ENCODE assay signal across 8 mouse cellular contexts in genomic region chr6:43337491-43337961, GRCm38 (mm10). TPM values are rescaled to one million over a fixed set of nuclear protein-coding genes. Genes with fewer than 3 reads are reported as not detected.
A peak's percentile ranks its signal among the peaks of the same experiment; 100 is the strongest.
DNase-seq lines count a peak whose midpoint lies in the region; ATAC-seq and TF ChIP-seq lines count a peak whose summit lies in the region.

No protein-coding gene starts in this region.

- H3K4me2 ChIP-seq in heart, embryonic 16.5 days (ENCODE audit: low read depth, low read length) = peak overlapping the region; percentile 43
- H3K4me2 ChIP-seq in stomach, postnatal 0 days (replicated peaks; ENCODE audit: low read depth) = no peak overlapping the region

- peak overlapping the region; percentile 61 for H3K27ac ChIP-seq in heart, embryonic 16.5 days (ENCODE audit: low read length)
- H3K27ac ChIP-seq in stomach, postnatal 0 days (replicated peaks) = no peak overlapping the region

- intact Hi-C loops in left cerebral cortex, postnatal 14 days (cut with DNase I) = no loop called here

- peak; percentile 94 for ATAC-seq in heart, embryonic 16.5 days (replicated peaks; ENCODE audit: extremely low read depth, insufficient read depth, low FRiP score)
- peak; percentile 98 for ATAC-seq in stomach, postnatal 0 days (ENCODE audit: low FRiP score, low TSS enrichment)
- ATAC-seq in monocyte, adult 5-6 weeks (replicated peaks; ENCODE audit: insufficient number of reproducible peaks, low FRiP score, low TSS enrichment, poor library complexity, severe bottlenecking) = no peak

- peak; percentile 54 for DNase-seq in urinary bladder, postnatal 14 days (ENCODE audit: low spot score)
- no peak for DNase-seq in urinary bladder, adult 2 months (ENCODE audit: low spot score)
- peak; percentile 21 to 47 for DNase-seq in kidney, postnatal 4 days
- DNase-seq in stomach, postnatal 0 days (ENCODE audit: low spot score) = peak; percentile 73
- no peak for DNase-seq in spleen, postnatal 14 days (ENCODE audit: low spot score in 2 of 2)
- DNase-seq in left cerebral cortex, postnatal 14 days (ENCODE audit: low spot score in 2 of 2) = no peak

- no peaks in the 10 kb centered on the region for H3K27me3 ChIP-seq in heart, embryonic 16.5 days (ENCODE audit: control insufficient read depth, insufficient read depth, low read length)
- no peaks in the 10 kb centered on the region for H3K27me3 ChIP-seq in stomach, postnatal 0 days (ENCODE audit: control insufficient read depth, insufficient read depth, low read length)

- TF ChIP-seq CTCF in stomach, postnatal 0 days (IDR thresholded peaks at IDR 0.05; ENCODE audit: low read depth) = no peak

- 20% methylated on average over 10 of the region's 10 CpGs for WGBS in heart, embryonic 16.5 days
- 22% methylated on average over 10 of the region's 10 CpGs for WGBS in stomach, postnatal 0 days

- TF ChIP-seq EP300 in stomach, postnatal 0 days (optimal IDR thresholded peaks at IDR 0.05) = no peak

- no peak overlapping the region for H3K9ac ChIP-seq in heart, embryonic 16.5 days (ENCODE audit: low read length)
- no peak overlapping the region for H3K9ac ChIP-seq in stomach, postnatal 0 days (ENCODE audit: low read length)

- H3K9me3 ChIP-seq in heart, embryonic 16.5 days (replicated peaks; ENCODE audit: control insufficient read depth, low read length) = no peaks in the 10 kb centered on the region
- no peaks in the 10 kb centered on the region for H3K9me3 ChIP-seq in stomach, postnatal 0 days (ENCODE audit: control insufficient read depth, low read length)

- no peaks in the 10 kb centered on the region for H3K36me3 ChIP-seq in heart, embryonic 16.5 days (ENCODE audit: control insufficient read depth, insufficient read depth)
- no peaks in the 10 kb centered on the region for H3K36me3 ChIP-seq in stomach, postnatal 0 days (ENCODE audit: control insufficient read depth, insufficient read depth, low read length)

- H3K4me3 ChIP-seq in heart, embryonic 16.5 days (ENCODE audit: low read length) = no peak overlapping the region
- no peak overlapping the region for H3K4me3 ChIP-seq in stomach, postnatal 0 days (ENCODE audit: low read depth, low read length)

- peaks cover 12% of the 10 kb centered on the region for H3K4me1 ChIP-seq in heart, embryonic 16.5 days (ENCODE audit: control insufficient read depth, insufficient read depth, low read length)
- no peaks in the 10 kb centered on the region for H3K4me1 ChIP-seq in stomach, postnatal 0 days (replicated peaks; ENCODE audit: control insufficient read depth, insufficient read depth)

RNA-seq across cellular contexts. Expression of gene Nobox, which starts 28.2 kb away (rescaled TPM):
- 0.12 and 0.18 TPM in 2 replicates for polyA plus RNA-seq in urinary bladder, adult 2 months (2012; rRNA removed)
- polyA plus RNA-seq in heart, embryonic 16.5 days (2015; fragmentation: Nextera tagmentation; extraction: Ambion mirVana) = 0.09 TPM in 1 of 2 replicates, not detected in the other
- not detected in 2 replicates for polyA plus RNA-seq in stomach, postnatal 0 days (2015; fragmentation: Nextera tagmentation; extraction: Ambion mirVana)
- not detected in 3 replicates for total RNA-seq in monocyte, adult 5-6 weeks (2017)
- total RNA-seq in left cerebral cortex, postnatal 14 days (2021) = under 1 TPM in 1 of 2 experiments, not detected in 1; 0.35 TPM

Comparison
In these comparisons a context has a peak if more than half of its experiments do, and no peak if none do; other contexts are left out.
1. DNase-seq: peak in urinary bladder, postnatal 14 days (single experiment), kidney, postnatal 4 days (2 of 2) and stomach, postnatal 0 days (single experiment); none in urinary bladder, adult 2 months (single experiment), spleen, postnatal 14 days (0 of 2) and left cerebral cortex, postnatal 14 days (0 of 2).